Mouse (Mus musculus) megakaryocyte progenitor cell, adult 5-6 weeks (primary cell): ENCODE measurements around the gene 1600002K03Rik. TPM values are rescaled to one million over a fixed set of nuclear protein-coding genes. Genes with fewer than 3 reads are reported as not detected.
"Not testable (repeated sequence)": the region's sequence is repeated elsewhere in the genome, so short reads cannot be mapped to it uniquely, and the experiment has no call there.

Experiments
- ATAC-seq: replicated peaks from 2 replicates; pipeline ENCODE4 v1.8.0; 2016; ENCODE audit warnings: mild to moderate bottlenecking, moderate TSS enrichment, inconsistent platforms; ENCODE audit not compliant: poor library complexity
- total RNA-seq, 2 experiments: library from RNA; stranded (forward) in 1 of 2; stranded (reverse) in 1 of 2; fragments of 157-497, 149-512 nt in 1 of 2; fragments of 200-1000 nt in 1 of 2; gene quantifications; 2 replicates each; pipeline versions ENCODE4 v1.2.3 to v1.2.4; 2015 to 2017

1600002K03Rik gene
- total RNA-seq, 2 experiments from 2014 or later = 13.5 to 18.2 TPM

DNA sequence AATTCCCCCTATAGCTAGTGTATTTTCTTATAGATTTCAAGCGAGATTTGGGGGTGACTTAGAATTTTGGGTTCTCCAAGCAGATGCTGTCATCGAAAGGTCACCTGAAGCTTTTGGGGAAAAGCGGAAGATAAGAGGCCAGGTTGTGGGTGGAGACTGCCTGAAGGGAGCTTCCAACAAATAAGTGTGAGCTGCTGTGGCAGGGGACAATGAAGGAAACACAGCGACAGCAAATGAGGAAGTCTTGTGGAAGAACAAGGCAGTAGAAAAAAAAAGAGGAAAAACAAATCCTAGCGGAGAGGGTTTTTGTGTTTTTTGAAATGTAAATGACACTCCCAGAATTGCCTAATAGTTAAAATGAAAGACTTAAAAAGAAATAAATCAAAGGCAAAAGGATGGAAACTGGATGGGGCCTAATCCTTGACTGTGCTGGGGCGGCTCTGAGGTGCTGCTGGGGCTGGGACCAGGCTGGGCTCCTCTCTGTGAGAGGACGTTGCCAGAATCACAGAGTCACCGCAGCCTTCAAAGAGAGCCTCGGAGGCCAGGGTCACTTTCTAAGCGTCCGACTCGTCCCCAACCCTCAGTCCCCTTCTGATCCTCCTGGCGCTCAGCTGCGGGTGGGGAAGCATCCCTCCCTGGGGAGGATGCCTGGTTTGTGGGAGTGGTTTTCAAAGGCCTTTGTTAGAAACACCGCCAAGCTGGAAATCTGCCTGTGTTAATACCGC lies 42.5 kb downstream of the 1600002K03Rik start:
- ATAC-seq = 0 out of 2 replicates have a peak, but pooled peaks have one; percentile 23

DNA sequence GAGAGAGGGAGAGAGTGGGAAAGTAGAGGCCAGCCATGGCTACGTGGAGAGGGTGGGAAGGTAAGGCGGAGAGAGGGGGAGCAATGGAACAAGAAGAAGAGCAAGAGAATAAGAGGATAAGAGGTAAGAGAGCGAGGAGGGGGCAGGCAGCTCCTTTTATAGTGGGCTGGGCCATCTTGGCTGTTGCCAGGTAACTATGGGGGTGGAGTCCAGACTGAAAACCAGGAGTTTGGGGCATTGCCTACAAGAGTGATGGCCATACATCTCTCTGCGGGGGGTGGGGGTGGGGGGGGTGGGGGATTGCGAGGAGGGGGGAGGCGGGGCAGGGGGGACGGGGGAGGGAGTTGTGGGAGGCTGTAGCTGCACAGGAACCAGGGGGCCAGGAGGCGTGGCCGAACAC lies 47.9 kb downstream of the 1600002K03Rik start:
- ATAC-seq = no peak

DNA sequence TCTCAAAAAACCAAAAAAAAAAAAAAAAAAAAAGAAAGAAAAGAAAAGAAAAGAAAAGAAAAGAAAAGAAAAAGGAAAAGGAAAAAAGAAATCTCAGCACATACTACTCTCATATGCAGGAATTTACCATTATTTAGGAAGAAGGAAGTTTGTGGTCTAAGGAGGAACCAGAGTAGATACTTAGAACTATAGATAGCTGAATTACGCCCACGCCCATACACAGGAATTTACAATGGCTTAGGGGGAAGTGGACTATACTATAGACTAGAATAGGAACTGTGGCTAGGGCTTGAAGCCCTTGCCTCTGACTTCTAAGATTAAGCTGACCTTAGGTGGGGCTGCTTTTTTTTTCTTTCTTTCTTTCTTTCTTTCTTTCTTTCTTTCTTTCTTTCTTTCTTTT lies 50.4 kb downstream of the 1600002K03Rik start:
- not testable (repeated sequence) for ATAC-seq

Other genes with a start within 250 kb of the 1600002K03Rik start
- 19.9 and 21.6 TPM in 2 replicates for gene Arid3a, start 245.9 kb upstream of the 1600002K03Rik start, total RNA-seq (2015)
- gene Arid3a, start 245.9 kb upstream of the 1600002K03Rik start, total RNA-seq (2017) = 31.0 and 32.2 TPM in 2 replicates
- 36.8 and 57.4 TPM in 2 replicates for gene Wdr18, start 212.8 kb upstream of the 1600002K03Rik start, total RNA-seq (2015)
- 24.6 and 29.7 TPM in 2 replicates for gene Wdr18, start 212.8 kb upstream of the 1600002K03Rik start, total RNA-seq (2017)
- not detected in 2 replicates for gene Grin3b, start 202.2 kb upstream of the 1600002K03Rik start, total RNA-seq (2015)
- not detected in 2 replicates for gene Grin3b, start 202.2 kb upstream of the 1600002K03Rik start, total RNA-seq (2017)
- 38.9 and 44.2 TPM in 2 replicates for gene Tmem259, start 188.6 kb upstream of the 1600002K03Rik start, total RNA-seq (2015)
- gene Tmem259, start 188.6 kb upstream of the 1600002K03Rik start, total RNA-seq (2017) = 44.6 and 54.8 TPM in 2 replicates
- gene Cnn2, start 184.4 kb upstream of the 1600002K03Rik start, total RNA-seq (2015) = 50.5 and 52.8 TPM in 2 replicates
- gene Cnn2, start 184.4 kb upstream of the 1600002K03Rik start, total RNA-seq (2017) = 73.3 and 84.1 TPM in 2 replicates
- gene Abca7, start 176.4 kb upstream of the 1600002K03Rik start, total RNA-seq (2015) = 15.4 and 15.8 TPM in 2 replicates
- 17.0 and 17.5 TPM in 2 replicates for gene Abca7, start 176.4 kb upstream of the 1600002K03Rik start, total RNA-seq (2017)
- gene Arhgap45, start 156.3 kb upstream of the 1600002K03Rik start, total RNA-seq (2015) = 64.1 and 69.0 TPM in 2 replicates
- gene Arhgap45, start 156.3 kb upstream of the 1600002K03Rik start, total RNA-seq (2017) = 112 and 121 TPM in 2 replicates
- gene Polr2e, start 133.1 kb upstream of the 1600002K03Rik start, total RNA-seq (2015) = 93.3 and 99.5 TPM in 2 replicates
- gene Polr2e, start 133.1 kb upstream of the 1600002K03Rik start, total RNA-seq (2017) = 74.3 and 89.9 TPM in 2 replicates
- gene Gpx4, start 125.8 kb upstream of the 1600002K03Rik start, total RNA-seq (2015) = 253 and 271 TPM in 2 replicates
- gene Gpx4, start 125.8 kb upstream of the 1600002K03Rik start, total RNA-seq (2017) = 358 and 365 TPM in 2 replicates
- gene Sbno2, start 67.4 kb upstream of the 1600002K03Rik start, total RNA-seq (2015) = 16.9 and 19.5 TPM in 2 replicates
- gene Sbno2, start 67.4 kb upstream of the 1600002K03Rik start, total RNA-seq (2017) = 19.1 and 24.0 TPM in 2 replicates
- 71.7 and 81.1 TPM in 2 replicates for gene Stk11, start 57.1 kb upstream of the 1600002K03Rik start, total RNA-seq (2015)
- gene Stk11, start 57.1 kb upstream of the 1600002K03Rik start, total RNA-seq (2017) = 159 and 172 TPM in 2 replicates
- gene Atp5d, start 34.3 kb upstream of the 1600002K03Rik start, total RNA-seq (2015) = 187 and 199 TPM in 2 replicates
- gene Atp5d, start 34.3 kb upstream of the 1600002K03Rik start, total RNA-seq (2017) = 37.6 and 39.3 TPM in 2 replicates
- 3.8 and 4.8 TPM in 2 replicates for gene Cbarp, start 32.1 kb upstream of the 1600002K03Rik start, total RNA-seq (2015)
- gene Cbarp, start 32.1 kb upstream of the 1600002K03Rik start, total RNA-seq (2017) = 2.0 and 2.2 TPM in 2 replicates
- 21.4 and 22.2 TPM in 2 replicates for gene Midn, start 24.7 kb upstream of the 1600002K03Rik start, total RNA-seq (2015)
- 12.7 and 17.9 TPM in 2 replicates for gene Midn, start 24.7 kb upstream of the 1600002K03Rik start, total RNA-seq (2017)
- gene Cirbp, start 7.0 kb upstream of the 1600002K03Rik start, total RNA-seq (2015) = 16.1 and 18.4 TPM in 2 replicates
- gene Cirbp, start 7.0 kb upstream of the 1600002K03Rik start, total RNA-seq (2017) = 35.4 and 60.4 TPM in 2 replicates
- gene Efna2, start 6.5 kb downstream of the 1600002K03Rik start, total RNA-seq (2015) = 0.54 TPM in 1 of 2 replicates, not detected in the other
- gene Efna2, start 6.5 kb downstream of the 1600002K03Rik start, total RNA-seq (2017) = 0.37 TPM in 1 of 2 replicates, not detected in the other
- gene Mum1, start 53.5 kb downstream of the 1600002K03Rik start, total RNA-seq (2015) = 27.6 and 30.9 TPM in 2 replicates
- 28.9 and 30.0 TPM in 2 replicates for gene Mum1, start 53.5 kb downstream of the 1600002K03Rik start, total RNA-seq (2017)
- 138 and 162 TPM in 2 replicates for gene Ndufs7, start 76.2 kb downstream of the 1600002K03Rik start, total RNA-seq (2015)
- gene Ndufs7, start 76.2 kb downstream of the 1600002K03Rik start, total RNA-seq (2017) = 106 and 135 TPM in 2 replicates
- gene Gamt, start 88.1 kb downstream of the 1600002K03Rik start, total RNA-seq (2015) = 3.2 and 3.7 TPM in 2 replicates
- gene Gamt, start 88.1 kb downstream of the 1600002K03Rik start, total RNA-seq (2017) = 2.5 and 7.4 TPM in 2 replicates
- gene Dazap1, start 88.5 kb downstream of the 1600002K03Rik start, total RNA-seq (2015) = 55.4 and 61.6 TPM in 2 replicates
- gene Dazap1, start 88.5 kb downstream of the 1600002K03Rik start, total RNA-seq (2017) = 231 and 302 TPM in 2 replicates
- 2,196 and 2,314 TPM in 2 replicates for gene Rps15, start 119.5 kb downstream of the 1600002K03Rik start, total RNA-seq (2015)
- 2,623 and 2,987 TPM in 2 replicates for gene Rps15, start 119.5 kb downstream of the 1600002K03Rik start, total RNA-seq (2017)
- gene Apc2, start 123.0 kb downstream of the 1600002K03Rik start, total RNA-seq (2015) = not detected in 2 replicates
- gene Apc2, start 123.0 kb downstream of the 1600002K03Rik start, total RNA-seq (2017) = 0.03 TPM in 1 of 2 replicates, not detected in the other
- gene 2310011J03Rik, start 147.6 kb downstream of the 1600002K03Rik start, total RNA-seq (2015) = 22.9 and 24.2 TPM in 2 replicates
- 15.7 and 16.8 TPM in 2 replicates for gene 2310011J03Rik, start 147.6 kb downstream of the 1600002K03Rik start, total RNA-seq (2017)
- gene Pcsk4, start 156.6 kb downstream of the 1600002K03Rik start, total RNA-seq (2015) = 5.3 and 7.0 TPM in 2 replicates
- gene Pcsk4, start 156.6 kb downstream of the 1600002K03Rik start, total RNA-seq (2017) = 0.67 and 1.8 TPM in 2 replicates
- 2.7 and 3.8 TPM in 2 replicates for gene Reep6, start 157.0 kb downstream of the 1600002K03Rik start, total RNA-seq (2015)
- gene Reep6, start 157.0 kb downstream of the 1600002K03Rik start, total RNA-seq (2017) = 1.2 and 1.5 TPM in 2 replicates
- gene Adamtsl5, start 175.5 kb downstream of the 1600002K03Rik start, total RNA-seq (2015) = 0.15 and 0.25 TPM in 2 replicates
- gene Adamtsl5, start 175.5 kb downstream of the 1600002K03Rik start, total RNA-seq (2017) = 0.20 and 0.46 TPM in 2 replicates
- not detected in 2 replicates for gene Plk5, start 183.5 kb downstream of the 1600002K03Rik start, total RNA-seq (2015)
- gene Plk5, start 183.5 kb downstream of the 1600002K03Rik start, total RNA-seq (2017) = not detected in 2 replicates
- gene Mex3d, start 214.7 kb downstream of the 1600002K03Rik start, total RNA-seq (2015) = 1.9 and 4.3 TPM in 2 replicates
- 2.7 and 7.9 TPM in 2 replicates for gene Mex3d, start 214.7 kb downstream of the 1600002K03Rik start, total RNA-seq (2017)
- gene Mbd3, start 226.6 kb downstream of the 1600002K03Rik start, total RNA-seq (2015) = 91.1 and 96.6 TPM in 2 replicates
- 82.8 and 90.8 TPM in 2 replicates for gene Mbd3, start 226.6 kb downstream of the 1600002K03Rik start, total RNA-seq (2017)
- 202 and 210 TPM in 2 replicates for gene Uqcr11, start 233.9 kb downstream of the 1600002K03Rik start, total RNA-seq (2015)
- gene Uqcr11, start 233.9 kb downstream of the 1600002K03Rik start, total RNA-seq (2017) = 184 and 263 TPM in 2 replicates